Mouse (Mus musculus) c-Kit-positive CD71-positive TER-119-negative erythroid progenitor cells, embryonic 14.5 days (primary cell): ENCODE results near the gene Cmtm5.
"Not testable (repeated sequence)": the region's sequence is repeated elsewhere in the genome, so short reads cannot be mapped to it uniquely, and the experiment has no call there.

Experiments
- DNase-seq: peaks from one replicate; pipeline ENCODE4 v3.0.0-alpha.2; 2013; ENCODE audit warnings: low read depth

The Cmtm5 gene

GRCm38 (mm10) chr14:54959197-54959596 is 23.1 kb downstream of the Cmtm5 start:
- DNase-seq = no peak

- not testable (repeated sequence) for DNase-seq
Measured at GRCm38 (mm10) chr14:54959853-54960613, 24.0 kb downstream of the Cmtm5 start.

GRCm38 (mm10) chr14:54960769-54961168 is 24.7 kb downstream of the Cmtm5 start:
- DNase-seq = no peak

GRCm38 (mm10) chr14:54961487-54961886 is 25.4 kb downstream of the Cmtm5 start:
- DNase-seq = no peak

- DNase-seq = no peak
Measured at GRCm38 (mm10) chr14:54962714-54963113, 26.7 kb downstream of the Cmtm5 start.

- DNase-seq = no peak
Measured at GRCm38 (mm10) chr14:54963727-54964126, 27.7 kb downstream of the Cmtm5 start.

GRCm38 (mm10) chr14:54965044-54965443 is 29.0 kb downstream of the Cmtm5 start:
- DNase-seq = no peak

- no peak for DNase-seq
Measured at GRCm38 (mm10) chr14:54965631-54966030, 29.6 kb downstream of the Cmtm5 start.

- DNase-seq = no peak
Measured at GRCm38 (mm10) chr14:54966320-54966977, 30.4 kb downstream of the Cmtm5 start, which contains the start of gene Myh6. Gene Myh6 (minus strand): TSS chr14:54966927.

GRCm38 (mm10) chr14:54967874-54968273 is 31.8 kb downstream of the Cmtm5 start:
- DNase-seq = no peak

GRCm38 (mm10) chr14:54968344-54968743 is 32.3 kb downstream of the Cmtm5 start:
- no peak for DNase-seq

GRCm38 (mm10) chr14:54972786-54973185 is 36.7 kb downstream of the Cmtm5 start:
- DNase-seq = not testable (repeated sequence)

GRCm38 (mm10) chr14:54974068-54974791 is 38.2 kb downstream of the Cmtm5 start:
- DNase-seq = no peak

GRCm38 (mm10) chr14:54976633-54977032 is 40.6 kb downstream of the Cmtm5 start, which contains the start of gene Gm17428:
Gene Gm17428 (plus strand): TSS chr14:54976933.
- DNase-seq = no peak

GRCm38 (mm10) chr14:54978664-54979063 is 42.6 kb downstream of the Cmtm5 start:
- no peak for DNase-seq

GRCm38 (mm10) chr14:54981934-54982333 is 45.9 kb downstream of the Cmtm5 start:
- no peak for DNase-seq

- not testable (repeated sequence) for DNase-seq
Measured at GRCm38 (mm10) chr14:54988350-54988874, 52.4 kb downstream of the Cmtm5 start.
